Mouse (Mus musculus): ENCODE results near the gene Sapcd2.

- TF ChIP-seq CTCF (IDR thresholded peaks at IDR 0.05; ENCODE audit: control insufficient read depth, insufficient read depth, low read length), result no peak
- TF ChIP-seq POLR2A (IDR thresholded peaks at IDR 0.05; ENCODE audit: borderline replicate concordance, control insufficient read depth, low read depth, low read length), result no peak
Measured at GRCm38 (mm10) chr2:25372644-25373391, 697 bp downstream of the Sapcd2 start.
